Mouse (Mus musculus) intestine, embryonic 16.5 days (tissue): ENCODE data around the gene Plcb1. TPM values are rescaled to one million over a fixed set of nuclear protein-coding genes. Genes with fewer than 3 reads are reported as not detected.

Experiments used
- ATAC-seq: fragments of 200-750 bp; cut with Nextera tagmentation; 2 replicates; pipeline ENCODE4 v1.8.0; 2017; ENCODE audit warnings: moderate TSS enrichment, moderate library complexity
- H3K27ac ChIP-seq: fragments of 300-500 bp; sonication (generic); 2 replicates; pipeline ENCODE4 v1.5.1; 2014; ENCODE audit warnings: mild to moderate bottlenecking, low read length
- H3K27me3 ChIP-seq: fragments of 300-500 bp; sonication (generic); replicated peaks from 2 replicates; pipeline ENCODE4 v1.6.1; 2014; ENCODE audit warnings: low read length, control low read depth, mixed read lengths; ENCODE audit not compliant: control insufficient read depth, insufficient read depth
- H3K36me3 ChIP-seq: fragments of 300-500 bp; sonication (generic); 2 replicates; pipeline ENCODE4 v1.6.1; 2014; ENCODE audit warnings: low read length, control low read depth; ENCODE audit not compliant: control insufficient read depth, insufficient read depth
- H3K4me1 ChIP-seq: fragments of 300-500 bp; sonication (generic); 2 replicates; pipeline ENCODE4 v1.6.1; 2014; ENCODE audit warnings: low read length, control low read depth, mixed read lengths; ENCODE audit not compliant: control insufficient read depth, insufficient read depth
- H3K4me2 ChIP-seq: fragments of 300-500 bp; sonication (generic); 2 replicates; pipeline ENCODE4 v1.6.1; 2014; ENCODE audit warnings: low read depth, low read length, control low read depth
- H3K4me3 ChIP-seq: fragments of 300-500 bp; sonication (generic); 2 replicates; pipeline ENCODE4 v1.5.1; 2014; ENCODE audit warnings: mild to moderate bottlenecking, low read length
- H3K9ac ChIP-seq: fragments of 300-500 bp; sonication (generic); 2 replicates; pipeline ENCODE4 v1.6.1; 2014; ENCODE audit warnings: low read depth, low read length
- H3K9me3 ChIP-seq: fragments of 300-500 bp; sonication (generic); 2 replicates; pipeline ENCODE4 v1.6.1; 2016; ENCODE audit warnings: low read length, control low read depth; ENCODE audit not compliant: control insufficient read depth
- WGBS: fragments of 180-500 bp; shearing (Covaris S2); extraction: QIAGEN DNeasy Blood & Tissue Kit; methylation state at CpG from one replicate; pipeline ENCODE4 v1.1.7; 2014; 5-methylcytosine and 5-hydroxymethylcytosine counted together
- polyA plus RNA-seq: library from polyadenylated mRNA; unstranded; fragments of >200 nt; fragmentation: Nextera tagmentation; extraction: Ambion mirVana; gene quantifications from 2 replicates; pipeline ENCODE4 v1.2.1, GENCODE M21; 2015

The Plcb1 gene
- polyA plus RNA-seq, 1 experiment from 2014 or later: 7.8 TPM

DNA sequence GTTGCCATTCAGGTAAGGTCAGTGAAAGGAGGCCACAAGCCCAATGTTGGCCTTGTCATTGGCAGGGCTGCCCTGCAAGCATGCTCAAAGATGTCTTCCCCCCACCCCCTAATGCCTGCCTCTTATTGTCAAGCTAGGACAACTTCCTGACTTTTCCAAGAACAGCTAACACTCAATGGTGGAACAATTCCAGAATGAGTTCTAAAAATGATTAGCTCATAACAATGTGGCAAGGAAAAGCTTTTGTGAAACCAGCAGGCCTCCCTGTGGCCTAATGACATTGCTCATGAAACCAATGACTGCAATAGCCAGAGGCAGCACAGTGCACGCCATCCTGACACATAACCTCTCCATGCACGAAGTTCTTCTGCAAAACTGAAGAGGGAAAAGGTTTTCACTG lies 478.1 kb downstream of the Plcb1 start:
- no peak overlapping the region for H3K4me3 ChIP-seq
- H3K27ac ChIP-seq: no peak overlapping the region
- no peaks in the 10 kb centered on the region for H3K4me1 ChIP-seq
- no peak overlapping the region for H3K4me2 ChIP-seq
- no peaks in the 10 kb centered on the region for H3K36me3 ChIP-seq
- 78% methylated on average over 2 of the region's 2 CpGs for WGBS
- no peak for ATAC-seq
- no peak overlapping the region for H3K9ac ChIP-seq
- no peaks in the 10 kb centered on the region for H3K9me3 ChIP-seq
- no peaks in the 10 kb centered on the region for H3K27me3 ChIP-seq

- Histone ChIP-seq H3K27me3 (no peaks in the 10 kb centered on the region), H3K4me3 (no peak overlapping the region), H3K9me3 (no peaks in the 10 kb centered on the region), H3K4me2 (no peak overlapping the region), H3K36me3 (no peaks in the 10 kb centered on the region), H3K9ac (no peak overlapping the region), H3K4me1 (no peaks in the 10 kb centered on the region), H3K27ac (no peak overlapping the region)
- no peak for ATAC-seq
- WGBS: 66% methylated on average over 5 of the region's 5 CpGs
Measured at GRCm38 (mm10) chr2:135274949-135275348, 489.1 kb downstream of the Plcb1 start.

GRCm38 (mm10) chr2:135278506-135278905 lies 492.6 kb downstream of the Plcb1 start:
- H3K4me3 ChIP-seq: no peak overlapping the region
- no peaks in the 10 kb centered on the region for H3K4me1 ChIP-seq
- ATAC-seq: no peak
- H3K36me3 ChIP-seq: no peaks in the 10 kb centered on the region
- WGBS: 49% methylated on average over 3 of the region's 3 CpGs
- no peaks in the 10 kb centered on the region for H3K27me3 ChIP-seq
- no peak overlapping the region for H3K4me2 ChIP-seq
- H3K9me3 ChIP-seq: no peaks in the 10 kb centered on the region
- no peak overlapping the region for H3K9ac ChIP-seq
- H3K27ac ChIP-seq: no peak overlapping the region

DNA sequence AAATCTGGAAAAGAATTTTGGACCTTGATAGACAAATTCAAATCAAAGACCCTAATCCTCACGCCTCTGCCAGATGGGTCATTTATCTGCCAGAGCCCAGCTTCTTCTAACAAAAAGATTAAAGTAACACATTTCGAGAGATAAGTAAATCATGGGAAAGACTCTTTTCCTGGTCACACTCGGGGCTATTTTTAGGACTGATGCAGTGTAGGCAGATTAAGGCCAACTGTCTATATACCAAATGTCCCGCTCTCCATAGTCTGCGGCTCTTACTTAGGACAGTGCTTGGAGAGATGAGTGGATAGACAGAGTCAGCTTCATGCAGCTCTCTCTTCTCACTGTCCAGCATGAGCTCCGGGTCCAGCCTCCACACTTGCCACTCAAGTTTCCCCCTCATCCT lies 493.2 kb downstream of the Plcb1 start:
- Histone ChIP-seq H3K4me3 (no peak overlapping the region), H3K4me1 (no peaks in the 10 kb centered on the region), H3K9ac (no peak overlapping the region), H3K9me3 (no peaks in the 10 kb centered on the region), H3K27ac (no peak overlapping the region), H3K4me2 (no peak overlapping the region), H3K27me3 (no peaks in the 10 kb centered on the region), H3K36me3 (no peaks in the 10 kb centered on the region)
- no peak for ATAC-seq
- WGBS: 69% methylated on average over 6 of the region's 6 CpGs

DNA sequence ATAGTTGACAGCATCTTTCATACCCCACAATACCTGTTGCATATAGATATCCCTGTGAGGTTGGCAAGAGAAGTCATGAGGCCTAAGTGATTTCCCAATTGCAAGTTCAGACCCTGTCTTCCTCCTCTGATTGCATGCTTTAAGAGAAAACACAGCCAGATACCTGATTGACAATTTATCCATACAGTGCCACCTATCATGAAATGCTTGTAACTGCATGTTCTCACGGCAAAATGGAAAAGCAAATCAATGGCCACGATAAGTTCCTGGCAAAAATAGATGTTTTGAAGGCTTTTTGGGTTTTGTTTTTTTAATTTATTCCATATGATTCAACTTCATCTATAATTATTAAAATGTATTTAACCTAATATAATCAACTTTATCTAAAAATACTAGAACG lies 497.9 kb downstream of the Plcb1 start:
- Histone ChIP-seq H3K4me2 (no peak overlapping the region), H3K4me1 (no peaks in the 10 kb centered on the region), H3K36me3 (no peaks in the 10 kb centered on the region), H3K9ac (no peak overlapping the region), H3K9me3 (no peaks in the 10 kb centered on the region), H3K27me3 (no peaks in the 10 kb centered on the region), H3K27ac (no peak overlapping the region), H3K4me3 (no peak overlapping the region)
- 69% methylated on average over 3 of the region's 3 CpGs for whole genome bisulfite sequencing
- no peak for ATAC-seq

GRCm38 (mm10) chr2:135296184-135296769 lies 510.4 kb downstream of the Plcb1 start:
- WGBS: 83% methylated on average over 8 of the region's 8 CpGs
- no peak overlapping the region for H3K4me2 ChIP-seq
- no peak overlapping the region for H3K9ac ChIP-seq
- H3K36me3 ChIP-seq: no peaks in the 10 kb centered on the region
- H3K9me3 ChIP-seq: no peaks in the 10 kb centered on the region
- H3K4me1 ChIP-seq: no peaks in the 10 kb centered on the region
- ATAC-seq: no peak
- no peak overlapping the region for H3K27ac ChIP-seq
- H3K4me3 ChIP-seq: no peak overlapping the region
- H3K27me3 ChIP-seq: no peaks in the 10 kb centered on the region

DNA sequence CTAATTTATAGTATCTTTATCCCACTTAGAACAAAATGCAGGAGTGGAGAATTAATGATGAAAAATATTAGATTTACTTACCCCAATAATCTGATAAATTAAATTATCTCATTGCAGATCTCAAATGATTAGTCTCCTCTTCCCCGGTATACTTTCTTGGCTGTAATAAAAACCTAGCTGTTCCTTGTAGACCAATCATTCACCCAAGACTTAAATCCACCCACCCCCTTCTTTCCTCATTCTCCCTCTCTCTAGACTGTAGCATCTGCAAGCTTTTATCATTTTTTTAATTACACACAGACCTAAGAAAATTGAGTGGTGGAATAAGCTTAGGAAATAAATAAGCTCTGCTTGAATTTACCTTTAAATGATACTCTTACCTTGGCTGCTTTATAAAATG lies 514.6 kb downstream of the Plcb1 start:
- 73% methylated on average over 1 of the region's 1 CpGs for WGBS
- H3K9me3 ChIP-seq: no peaks in the 10 kb centered on the region

DNA sequence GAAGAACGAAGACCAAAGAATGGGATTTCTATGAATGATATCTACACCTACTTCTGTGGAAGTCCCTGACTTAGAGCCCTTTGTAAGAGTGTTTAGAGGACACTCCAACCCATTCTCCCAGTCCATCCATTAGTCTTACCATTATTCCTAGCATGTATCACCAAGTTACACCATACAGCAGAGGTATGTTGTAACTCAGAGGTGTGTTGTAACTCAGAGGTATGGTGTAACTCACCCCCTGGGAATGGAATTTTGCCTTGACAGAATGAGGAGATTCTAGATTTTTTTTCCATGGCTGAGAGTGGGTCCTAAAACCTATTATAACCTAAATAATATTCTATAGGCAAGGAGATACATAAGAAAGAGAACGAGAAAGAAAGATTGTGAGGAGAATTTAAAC lies 516.6 kb downstream of the Plcb1 start:
- no peak overlapping the region for H3K4me3 ChIP-seq
- H3K36me3 ChIP-seq: no peaks in the 10 kb centered on the region
- no peaks in the 10 kb centered on the region for H3K9me3 ChIP-seq
- no peaks in the 10 kb centered on the region for H3K4me1 ChIP-seq
- ATAC-seq: no peak
- H3K27me3 ChIP-seq: no peaks in the 10 kb centered on the region
- no peak overlapping the region for H3K9ac ChIP-seq
- no peak overlapping the region for H3K27ac ChIP-seq
- 94% methylated on average over 2 of the region's 2 CpGs for WGBS
- no peak overlapping the region for H3K4me2 ChIP-seq

More for the DNA sequence above, 514.6 kb downstream of the Plcb1 start:
- Histone ChIP-seq H3K4me3 (no peak overlapping the region), H3K4me1 (no peaks in the 10 kb centered on the region), H3K4me2 (no peak overlapping the region), H3K9ac (no peak overlapping the region), H3K36me3 (no peaks in the 10 kb centered on the region), H3K27ac (no peak overlapping the region), H3K27me3 (no peaks in the 10 kb centered on the region)
- ATAC-seq: no peak

DNA sequence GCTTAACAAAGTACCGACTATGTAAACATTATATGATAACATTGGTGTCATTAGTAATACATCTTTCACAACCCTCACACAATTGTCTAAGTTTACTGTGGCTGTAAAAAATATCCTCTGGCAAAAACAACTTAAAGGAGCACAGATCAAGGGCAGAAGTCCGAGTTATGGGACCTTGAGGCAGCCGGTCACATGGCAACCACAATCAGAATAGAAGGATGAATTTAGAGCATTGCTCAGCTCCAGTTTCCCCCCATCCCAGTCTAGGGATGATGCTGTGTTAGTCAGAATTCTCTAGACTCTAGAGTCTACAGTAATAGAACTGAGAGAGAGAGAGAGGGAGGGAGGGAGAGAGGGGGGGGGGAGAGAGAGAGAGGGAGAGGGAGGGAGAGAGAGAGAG lies 519.3 kb downstream of the Plcb1 start:
- Histone ChIP-seq H3K27me3 (no peaks in the 10 kb centered on the region), H3K9me3 (no peaks in the 10 kb centered on the region), H3K4me2 (no peak overlapping the region), H3K4me1 (no peaks in the 10 kb centered on the region), H3K36me3 (no peaks in the 10 kb centered on the region), H3K9ac (no peak overlapping the region), H3K4me3 (no peak overlapping the region), H3K27ac (no peak overlapping the region)
- no peak for ATAC-seq
- 49% methylated on average over 3 of the region's 3 CpGs for WGBS

DNA sequence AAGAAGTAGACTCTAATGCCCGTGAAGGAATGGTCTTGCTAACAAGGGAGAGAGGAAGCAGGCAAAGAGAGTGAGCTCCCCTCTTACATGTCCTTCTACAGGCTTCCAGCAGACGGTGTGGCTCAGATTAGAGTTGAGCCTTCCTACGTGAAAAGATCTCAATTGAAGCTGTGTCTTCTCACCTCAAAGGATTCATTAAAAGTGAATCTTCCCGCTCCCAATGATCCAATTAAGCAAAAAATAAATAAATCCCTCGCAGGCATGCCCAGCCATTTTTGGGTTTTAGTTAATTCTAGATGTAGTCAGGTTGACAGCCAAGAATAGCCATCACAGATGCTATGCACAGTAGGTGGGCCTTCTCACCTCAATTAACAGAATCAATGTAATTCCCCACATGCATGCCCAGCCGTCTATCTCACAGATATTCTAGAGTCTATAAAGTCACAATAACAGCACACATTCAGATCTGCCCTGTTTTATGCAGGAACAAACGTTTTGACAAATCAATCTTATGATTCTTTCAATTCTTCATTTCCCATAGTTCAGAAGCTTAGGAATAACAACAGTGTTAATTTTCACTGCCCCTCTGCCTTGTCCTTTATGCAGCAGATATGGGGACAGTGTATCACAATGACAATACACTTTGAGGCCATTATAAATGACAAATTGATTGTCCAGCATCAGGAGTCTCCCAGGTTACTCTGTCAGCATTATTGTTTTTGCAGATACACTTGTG lies 520.0 kb downstream of the Plcb1 start:
- no peak overlapping the region for H3K4me3 ChIP-seq
- no peaks in the 10 kb centered on the region for H3K36me3 ChIP-seq
- ATAC-seq: no peak
- 69% methylated on average over 7 of the region's 7 CpGs for WGBS
- no peak overlapping the region for H3K9ac ChIP-seq
- H3K4me1 ChIP-seq: no peaks in the 10 kb centered on the region
- no peak overlapping the region for H3K4me2 ChIP-seq
- no peak overlapping the region for H3K27ac ChIP-seq
- H3K27me3 ChIP-seq: no peaks in the 10 kb centered on the region
- H3K9me3 ChIP-seq: no peaks in the 10 kb centered on the region
